ENCODE assay signal across 18 mouse cellular contexts in the genomic region with DNA sequence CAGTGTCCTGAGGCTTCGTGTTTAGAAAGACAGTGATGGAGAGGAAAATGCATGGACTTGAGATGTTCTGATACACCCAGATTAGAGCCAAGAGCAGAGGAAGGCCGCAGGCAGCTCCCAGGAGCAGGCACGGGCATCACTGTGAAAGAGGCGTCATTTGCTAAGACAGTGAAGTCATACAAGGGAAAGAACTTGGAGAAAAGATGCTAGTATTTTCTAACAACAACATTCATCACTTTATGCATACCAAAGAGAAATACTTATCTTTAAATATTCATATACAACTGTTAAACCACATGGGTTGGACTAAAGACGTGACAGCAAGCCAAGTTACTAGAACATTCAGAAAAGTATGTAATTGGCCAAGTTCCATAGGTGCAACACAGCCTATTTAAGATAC.
"Had no signal": no experiment of that assay in that cellular context is flagged by ENCODE, and none has a peak within 500 bp of the region (broad histone marks: within the 10 kb centered on the region; RNA-seq: fewer than 3 reads in every experiment).

No protein-coding gene starts in this region.

- ATAC-seq: midbrain, embryonic 15.5 days had no signal

- H3K4me3 ChIP-seq: kidney, embryonic 15.5 days; limb, embryonic 10.5 days; limb, embryonic 13.5 days; liver, embryonic 13.5 days; midbrain, embryonic 12.5 days; midbrain, embryonic 15.5 days; neural tube, embryonic 12.5 days; neural tube, embryonic 15.5 days; stomach, embryonic 15.5 days had no signal

- H3K9ac ChIP-seq: kidney, embryonic 15.5 days; limb, embryonic 13.5 days; liver, embryonic 13.5 days; midbrain, embryonic 12.5 days; midbrain, embryonic 15.5 days; neural tube, embryonic 12.5 days; neural tube, embryonic 15.5 days; stomach, embryonic 15.5 days had no signal

- DNase-seq: kidney, adult 8-10 months; kidney, postnatal 10 days; kidney, postnatal 36 days; liver; liver, embryonic 13.5 days; lung, adult 2 months; right cerebral cortex, postnatal 25 days; spleen, adult 18-20 months; thymus, postnatal 25 days had no signal

- H3K9me3 ChIP-seq: kidney, embryonic 15.5 days; limb, embryonic 10.5 days; limb, embryonic 13.5 days; liver, embryonic 13.5 days; midbrain, embryonic 12.5 days; midbrain, embryonic 15.5 days; neural tube, embryonic 12.5 days; neural tube, embryonic 15.5 days; stomach, embryonic 15.5 days had no signal

- H3K27me3 ChIP-seq: kidney, embryonic 15.5 days; limb, embryonic 13.5 days; liver, embryonic 13.5 days; midbrain, embryonic 12.5 days; midbrain, embryonic 15.5 days; neural tube, embryonic 12.5 days; neural tube, embryonic 15.5 days; stomach, embryonic 15.5 days had no signal

- H3K36me3 ChIP-seq: midbrain, embryonic 15.5 days; neural tube, embryonic 12.5 days; neural tube, embryonic 15.5 days; stomach, embryonic 15.5 days had no signal

- H3K27ac ChIP-seq: kidney, embryonic 15.5 days; limb, embryonic 10.5 days; limb, embryonic 13.5 days; liver, embryonic 13.5 days; macrophage; midbrain, embryonic 12.5 days; midbrain, embryonic 15.5 days; neural tube, embryonic 12.5 days; neural tube, embryonic 15.5 days; stomach, embryonic 15.5 days had no signal

- H3K4me2 ChIP-seq: kidney, embryonic 15.5 days; limb, embryonic 13.5 days; liver, embryonic 13.5 days; midbrain, embryonic 12.5 days; midbrain, embryonic 15.5 days; neural tube, embryonic 12.5 days; neural tube, embryonic 15.5 days; stomach, embryonic 15.5 days had no signal

- H3K4me1 ChIP-seq: kidney, embryonic 15.5 days; limb, embryonic 10.5 days; limb, embryonic 13.5 days; liver, embryonic 13.5 days; midbrain, embryonic 12.5 days; midbrain, embryonic 15.5 days; neural tube, embryonic 12.5 days; neural tube, embryonic 15.5 days; stomach, embryonic 15.5 days had no signal
